Mouse (Mus musculus) heart, embryonic 13.5 days (tissue): ENCODE results near the gene Irf2bp2. TPM values are rescaled to one million over a fixed set of nuclear protein-coding genes. Genes with fewer than 3 reads are reported as not detected.

ENCODE experiments used
- ATAC-seq: fragments of 200-750 bp; cut with Nextera tagmentation; 2 replicates; pipeline ENCODE4 v1.8.0; 2017; ENCODE audit warnings: moderate TSS enrichment; ENCODE audit not compliant: insufficient number of reproducible peaks, low FRiP score, low TSS enrichment; ENCODE audit errors: extremely low read depth
- H3K27ac ChIP-seq: fragments of 300-500 bp; sonication (generic); replicated peaks from 2 replicates; pipeline ENCODE4 v1.5.1; 2015; ENCODE audit warnings: moderate library complexity, mild to moderate bottlenecking, inconsistent platforms
- H3K27me3 ChIP-seq: fragments of 300-500 bp; sonication (generic); replicated peaks from 2 replicates; pipeline ENCODE4 v1.6.1; 2015; ENCODE audit warnings: mild to moderate bottlenecking, inconsistent platforms
- H3K36me3 ChIP-seq: fragments of 300-500 bp; sonication (generic); 2 replicates; pipeline ENCODE4 v1.6.1; 2015; ENCODE audit warnings: mild to moderate bottlenecking, inconsistent platforms
- H3K4me1 ChIP-seq: fragments of 300-500 bp; sonication (generic); 2 replicates; pipeline ENCODE4 v1.6.1; 2015; ENCODE audit warnings: inconsistent platforms
- H3K4me2 ChIP-seq: fragments of 300-500 bp; sonication (generic); 2 replicates; pipeline ENCODE4 v1.6.1; 2015; ENCODE audit warnings: inconsistent platforms, mild to moderate bottlenecking, moderate library complexity
- H3K4me3 ChIP-seq: fragments of 300-500 bp; sonication (generic); 2 replicates; pipeline ENCODE4 v1.5.1; 2015; ENCODE audit warnings: moderate library complexity, mild to moderate bottlenecking, inconsistent platforms
- H3K9ac ChIP-seq: fragments of 300-500 bp; sonication (generic); 2 replicates; pipeline ENCODE4 v1.6.1; 2015; ENCODE audit warnings: inconsistent platforms, mild to moderate bottlenecking, moderate library complexity
- H3K9me3 ChIP-seq: fragments of 300-500 bp; sonication (generic); 2 replicates; pipeline ENCODE4 v1.6.1; 2016; ENCODE audit warnings: inconsistent platforms
- WGBS: fragments of 180-500 bp; shearing (Covaris S2); methylation state at CpG from one replicate; pipeline ENCODE4 v1.1.7; 2015; ENCODE audit warnings: mixed read lengths; 5-methylcytosine and 5-hydroxymethylcytosine counted together
- polyA plus RNA-seq: library from polyadenylated mRNA; unstranded; fragments of >200 nt; fragmentation: Nextera tagmentation; extraction: Ambion mirVana; gene quantifications from 2 replicates; pipeline ENCODE4 v1.2.1, GENCODE M21; 2015

The Irf2bp2 gene
- polyA plus RNA-seq, 1 experiment from 2014 or later, result 6.5 TPM

DNA sequence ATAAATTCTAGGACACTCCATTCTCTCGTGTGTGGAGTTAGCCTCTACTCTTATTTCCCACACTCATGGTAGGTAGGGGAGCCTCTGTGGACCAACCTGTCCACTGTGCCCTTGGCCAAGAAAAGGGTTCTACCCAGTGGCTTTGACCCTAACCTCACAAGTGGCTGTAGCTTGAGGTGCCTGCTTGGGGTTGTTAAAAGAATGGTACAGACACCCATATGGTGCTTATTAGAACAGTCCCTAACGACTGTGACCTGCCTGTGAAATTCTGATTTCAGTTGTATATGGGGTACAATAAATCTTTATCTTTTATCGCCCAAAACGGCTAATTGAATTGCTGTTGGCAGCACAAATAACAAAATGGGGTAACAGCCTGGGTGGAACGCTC, 8.9 kb downstream of the Irf2bp2 start:
- WGBS, result 41% methylated on average over 5 of the region's 5 CpGs
- Histone ChIP-seq H3K4me1 (peaks cover 65% of the 10 kb centered on the region), H3K4me3 (peak overlapping the region; percentile 57), H3K9me3 (no peaks in the 10 kb centered on the region), H3K27me3 (no peaks in the 10 kb centered on the region), H3K27ac (peak overlapping the region; percentile 100), H3K4me2 (peak overlapping the region; percentile 96), H3K9ac (peak overlapping the region; percentile 95), H3K36me3 (peaks cover 44% of the 10 kb centered on the region)
- ATAC-seq, result no peak

DNA sequence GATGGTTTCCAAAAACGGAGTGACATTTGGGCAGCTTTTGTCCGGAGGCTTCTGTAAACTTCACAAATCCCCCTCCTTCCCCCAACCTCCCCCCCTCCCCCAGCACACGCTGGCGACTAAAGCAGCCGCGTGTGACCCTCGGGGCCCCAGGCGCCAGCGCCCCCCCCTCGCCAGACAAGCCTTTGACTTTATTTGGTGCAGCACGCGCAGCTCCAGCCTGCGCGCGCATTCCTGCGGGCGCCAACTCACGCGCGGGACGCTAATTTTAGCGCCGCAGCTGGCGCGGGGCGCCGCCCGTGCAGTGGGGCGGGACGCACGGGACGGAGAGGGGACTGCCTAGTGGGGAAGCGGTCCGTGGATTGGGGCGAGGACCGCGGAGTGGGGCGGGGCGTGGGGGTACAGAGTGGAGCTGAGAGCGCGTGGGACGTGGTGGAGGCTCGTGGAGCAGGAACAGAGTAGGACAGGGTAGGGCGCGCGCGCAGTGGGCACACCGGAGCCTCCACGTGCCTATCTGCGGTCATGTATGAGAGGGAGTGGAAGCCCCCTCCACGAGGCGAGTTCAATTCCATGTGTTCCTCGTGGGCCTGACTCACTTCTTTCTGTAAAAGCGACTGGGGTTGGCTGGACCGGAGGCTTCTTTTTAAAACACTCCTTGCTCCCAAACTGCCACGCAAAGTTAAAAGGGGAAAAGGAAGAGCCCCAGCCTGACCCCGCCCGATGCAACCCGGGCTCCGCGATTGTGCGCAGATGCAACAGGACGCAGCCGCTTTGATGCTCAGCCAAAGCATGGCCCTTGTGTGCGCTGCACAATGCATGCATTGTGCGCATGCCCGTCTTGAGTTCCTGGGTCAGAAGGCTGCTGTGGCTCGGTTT, 9.6 kb downstream of the Irf2bp2 start:
- Histone ChIP-seq H3K4me1 (peaks cover 65% of the 10 kb centered on the region), H3K4me3 (peak overlapping the region; percentile 57), H3K27ac (peak overlapping the region; percentile 100), H3K36me3 (peaks cover 40% of the 10 kb centered on the region), H3K9me3 (no peaks in the 10 kb centered on the region), H3K9ac (peak overlapping the region; percentile 95), H3K27me3 (no peaks in the 10 kb centered on the region), H3K4me2 (peak overlapping the region; percentile 96)
- under 1% methylated on average over 68 of the region's 68 CpGs for WGBS
- ATAC-seq, result peak; percentile 70

GRCm38 (mm10) chr8:126583534-126583933, 10.3 kb downstream of the Irf2bp2 start:
- H3K9me3 ChIP-seq, result no peaks in the 10 kb centered on the region
- H3K9ac ChIP-seq, result peak overlapping the region; percentile 95
- peaks cover 33% of the 10 kb centered on the region for H3K36me3 ChIP-seq
- no peaks in the 10 kb centered on the region for H3K27me3 ChIP-seq
- 11% methylated on average over 13 of the region's 13 CpGs for WGBS
- H3K4me3 ChIP-seq, result peak overlapping the region; percentile 57
- peak overlapping the region; percentile 96 for H3K4me2 ChIP-seq
- H3K4me1 ChIP-seq, result peaks cover 58% of the 10 kb centered on the region
- ATAC-seq, result peak; percentile 10; the same call in 1 of the 2 replicates
- peak overlapping the region; percentile 100 for H3K27ac ChIP-seq

- H3K4me1 ChIP-seq, result peaks cover 56% of the 10 kb centered on the region
- H3K36me3 ChIP-seq, result peaks cover 33% of the 10 kb centered on the region
- peak overlapping the region; percentile 100 for H3K27ac ChIP-seq
- peak overlapping the region; percentile 96 for H3K4me2 ChIP-seq
- peak overlapping the region; percentile 95 for H3K9ac ChIP-seq
- no peak for ATAC-seq
- 25% methylated on average over 2 of the region's 2 CpGs for WGBS
- no peak overlapping the region for H3K4me3 ChIP-seq
- H3K27me3 ChIP-seq, result no peaks in the 10 kb centered on the region
- H3K9me3 ChIP-seq, result no peaks in the 10 kb centered on the region
Measured at GRCm38 (mm10) chr8:126583018-126583417, 10.8 kb downstream of the Irf2bp2 start.

- Histone ChIP-seq H3K4me2 (no peak overlapping the region), H3K27me3 (no peaks in the 10 kb centered on the region), H3K36me3 (peaks cover 30% of the 10 kb centered on the region), H3K9ac (peak overlapping the region; percentile 95), H3K27ac (peak overlapping the region; percentile 100), H3K4me1 (peaks cover 50% of the 10 kb centered on the region), H3K9me3 (no peaks in the 10 kb centered on the region), H3K4me3 (no peak overlapping the region)
- WGBS, result 31% methylated on average over 6 of the region's 6 CpGs
- no peak for ATAC-seq
Measured at GRCm38 (mm10) chr8:126582509-126582908, 11.3 kb downstream of the Irf2bp2 start.

- H3K9me3 ChIP-seq, result no peaks in the 10 kb centered on the region
- H3K9ac ChIP-seq, result no peak overlapping the region
- H3K4me1 ChIP-seq, result peaks cover 43% of the 10 kb centered on the region
- H3K27me3 ChIP-seq, result no peaks in the 10 kb centered on the region
- H3K36me3 ChIP-seq, result peaks cover 24% of the 10 kb centered on the region
- no peak overlapping the region for H3K27ac ChIP-seq
- WGBS, result 85% methylated on average over 6 of the region's 6 CpGs
- H3K4me2 ChIP-seq, result no peak overlapping the region
- no peak overlapping the region for H3K4me3 ChIP-seq
- ATAC-seq, result no peak
Measured at GRCm38 (mm10) chr8:126581662-126582061, 12.1 kb downstream of the Irf2bp2 start.

- Histone ChIP-seq H3K27ac (no peak overlapping the region), H3K4me2 (no peak overlapping the region), H3K4me3 (no peak overlapping the region), H3K36me3 (peaks cover 16% of the 10 kb centered on the region), H3K9ac (no peak overlapping the region), H3K27me3 (no peaks in the 10 kb centered on the region), H3K9me3 (no peaks in the 10 kb centered on the region), H3K4me1 (peaks cover 35% of the 10 kb centered on the region)
- no peak for ATAC-seq
- 92% methylated on average over 4 of the region's 4 CpGs for WGBS
Measured at GRCm38 (mm10) chr8:126580826-126581225, 13.0 kb downstream of the Irf2bp2 start.

- H3K27ac ChIP-seq, result no peak overlapping the region
- no peak overlapping the region for H3K4me2 ChIP-seq
- no peak overlapping the region for H3K4me3 ChIP-seq
- no peak for ATAC-seq
- no peaks in the 10 kb centered on the region for H3K27me3 ChIP-seq
- 90% methylated on average over 1 of the region's 1 CpGs for WGBS
- H3K9ac ChIP-seq, result no peak overlapping the region
- H3K36me3 ChIP-seq, result peaks cover 12% of the 10 kb centered on the region
- H3K4me1 ChIP-seq, result peaks cover 27% of the 10 kb centered on the region
- no peaks in the 10 kb centered on the region for H3K9me3 ChIP-seq
Measured at GRCm38 (mm10) chr8:126580086-126580485, 13.7 kb downstream of the Irf2bp2 start.

DNA sequence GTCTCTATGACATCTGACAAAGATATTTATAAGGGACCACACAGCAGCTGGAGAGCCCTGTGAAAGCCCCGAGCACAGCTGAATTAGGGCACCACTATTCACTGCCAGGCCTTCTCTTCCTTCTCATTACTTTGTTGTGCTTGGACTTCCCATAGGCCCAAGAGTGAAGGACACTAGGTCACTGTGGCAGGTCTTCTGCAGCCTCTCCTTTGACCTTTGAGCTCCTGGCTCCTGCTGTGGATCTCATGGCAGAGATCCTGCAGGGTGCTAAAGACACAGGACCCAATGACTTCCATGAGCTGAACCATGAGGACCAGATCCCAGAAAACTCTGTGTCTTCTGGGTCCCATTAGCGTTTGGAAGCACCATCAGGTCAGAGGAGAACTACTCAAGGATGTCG, 15.1 kb downstream of the Irf2bp2 start:
- H3K27ac ChIP-seq, result no peak overlapping the region
- H3K9ac ChIP-seq, result no peak overlapping the region
- H3K4me3 ChIP-seq, result no peak overlapping the region
- no peak overlapping the region for H3K4me2 ChIP-seq
- H3K9me3 ChIP-seq, result no peaks in the 10 kb centered on the region
- no peaks in the 10 kb centered on the region for H3K27me3 ChIP-seq
- ATAC-seq, result no peak
- 82% methylated on average over 3 of the region's 3 CpGs for WGBS
- H3K36me3 ChIP-seq, result peaks cover 12% of the 10 kb centered on the region; the same call in 1 of the 2 replicates
- peaks cover 15% of the 10 kb centered on the region for H3K4me1 ChIP-seq

DNA sequence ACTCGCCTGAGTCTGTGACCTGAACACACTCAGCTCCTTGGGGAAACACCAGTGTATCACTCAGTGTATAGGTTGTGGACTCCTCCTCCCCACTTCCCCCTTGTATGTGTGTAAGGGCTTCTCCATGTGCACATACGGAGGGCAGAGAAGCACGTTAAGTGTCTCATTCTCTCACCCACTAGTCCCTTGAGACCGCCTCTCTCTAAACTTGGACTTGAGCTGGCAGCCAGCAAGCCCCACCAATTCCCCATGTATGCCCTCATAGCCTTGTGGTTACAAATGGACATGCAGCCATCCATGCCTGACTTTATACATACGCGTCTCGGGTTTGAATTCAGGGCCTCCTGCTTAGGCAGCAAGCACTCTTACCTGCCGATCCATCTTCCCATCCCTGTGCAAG, 16.9 kb downstream of the Irf2bp2 start:
- no peak for ATAC-seq
- Histone ChIP-seq H3K4me3 (no peak overlapping the region), H3K27me3 (no peaks in the 10 kb centered on the region), H3K9ac (no peak overlapping the region), H3K4me1 (no peaks in the 10 kb centered on the region), H3K4me2 (no peak overlapping the region), H3K27ac (no peak overlapping the region), H3K9me3 (no peaks in the 10 kb centered on the region), H3K36me3 (peaks cover 12% of the 10 kb centered on the region; the same call in 1 of the 2 replicates)
- 78% methylated on average over 8 of the region's 8 CpGs for WGBS

DNA sequence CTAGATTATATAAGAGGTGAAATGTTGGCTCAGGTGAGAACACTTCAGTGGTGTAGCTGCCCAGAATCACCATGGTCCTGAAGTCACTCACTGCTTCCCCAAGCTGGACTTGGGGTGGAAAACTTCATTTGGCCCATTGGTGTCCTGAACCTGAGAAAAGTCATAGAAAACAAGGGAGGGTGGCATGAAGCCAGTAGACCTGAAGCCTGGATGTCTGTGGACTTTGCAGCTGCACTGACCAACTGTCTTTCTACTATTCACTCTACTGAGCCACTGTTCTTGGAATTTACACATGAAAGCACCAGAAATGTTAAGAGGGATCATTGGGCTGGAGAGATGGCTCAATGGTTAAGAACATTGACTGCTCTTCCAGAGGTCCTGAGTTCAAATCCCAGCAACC, 17.7 kb downstream of the Irf2bp2 start:
- Histone ChIP-seq H3K36me3 (peaks cover 5% of the 10 kb centered on the region; the same call in 1 of the 2 replicates), H3K4me1 (peaks cover 4% of the 10 kb centered on the region; the same call in 1 of the 2 replicates), H3K27ac (no peak overlapping the region), H3K4me2 (no peak overlapping the region), H3K27me3 (no peaks in the 10 kb centered on the region), H3K4me3 (no peak overlapping the region), H3K9ac (no peak overlapping the region), H3K9me3 (no peaks in the 10 kb centered on the region)
- ATAC-seq, result no peak
